Mouse (Mus musculus) forebrain, embryonic 12.5 days (tissue): Measurements from ENCODE around the gene Pih1d1. TPM values are rescaled to one million over a fixed set of nuclear protein-coding genes. Genes with fewer than 3 reads are reported as not detected.
A peak's percentile ranks its signal among the peaks of the same experiment; 100 is the strongest.

ENCODE experiments used
- ATAC-seq: fragments of 200-750 bp; cut with Nextera tagmentation; 2 replicates; pipeline ENCODE4 v1.8.0; 2017; ENCODE audit warnings: moderate TSS enrichment; ENCODE audit not compliant: low FRiP score
- H3K27ac ChIP-seq: fragments of 300-500 bp; sonication (generic); 2 replicates; pipeline ENCODE4 v1.5.1; 2016; ENCODE audit warnings: mild to moderate bottlenecking
- H3K27me3 ChIP-seq: fragments of 300-500 bp; sonication (generic); 2 replicates; pipeline ENCODE4 v1.6.1; 2016; ENCODE audit warnings: mild to moderate bottlenecking
- H3K36me3 ChIP-seq: fragments of 300-500 bp; sonication (generic); replicated peaks from 2 replicates; pipeline ENCODE4 v1.6.1; 2016; ENCODE audit warnings: mild to moderate bottlenecking
- H3K4me1 ChIP-seq: fragments of 300-500 bp; sonication (generic); 2 replicates; pipeline ENCODE4 v1.6.1; 2016
- H3K4me2 ChIP-seq: fragments of 300-500 bp; sonication (generic); 2 replicates; pipeline ENCODE4 v1.6.1; 2016; ENCODE audit warnings: mild to moderate bottlenecking, moderate library complexity
- H3K4me3 ChIP-seq: fragments of 300-500 bp; sonication (generic); replicated peaks from 2 replicates; pipeline ENCODE4 v1.5.1; 2016; ENCODE audit warnings: mild to moderate bottlenecking
- H3K9ac ChIP-seq: fragments of 300-500 bp; sonication (generic); 2 replicates; pipeline ENCODE4 v1.6.1; 2016; ENCODE audit warnings: mild to moderate bottlenecking
- H3K9me3 ChIP-seq: fragments of 300-500 bp; sonication (generic); 2 replicates; pipeline ENCODE4 v1.6.1; 2016
- WGBS: fragments of 180-500 bp; shearing (Covaris S2); methylation state at CpG from one replicate; pipeline ENCODE4 v1.1.7; 2016; 5-methylcytosine and 5-hydroxymethylcytosine counted together
- polyA plus RNA-seq: library from polyadenylated mRNA; unstranded; fragments of >200 nt; fragmentation: Nextera tagmentation; extraction: Ambion mirVana; gene quantifications from 2 replicates; pipeline ENCODE4 v1.2.1, GENCODE M21; 2016

Gene Pih1d1
- polyA plus RNA-seq, 1 experiment from 2014 or later, result 95.0 TPM

DNA sequence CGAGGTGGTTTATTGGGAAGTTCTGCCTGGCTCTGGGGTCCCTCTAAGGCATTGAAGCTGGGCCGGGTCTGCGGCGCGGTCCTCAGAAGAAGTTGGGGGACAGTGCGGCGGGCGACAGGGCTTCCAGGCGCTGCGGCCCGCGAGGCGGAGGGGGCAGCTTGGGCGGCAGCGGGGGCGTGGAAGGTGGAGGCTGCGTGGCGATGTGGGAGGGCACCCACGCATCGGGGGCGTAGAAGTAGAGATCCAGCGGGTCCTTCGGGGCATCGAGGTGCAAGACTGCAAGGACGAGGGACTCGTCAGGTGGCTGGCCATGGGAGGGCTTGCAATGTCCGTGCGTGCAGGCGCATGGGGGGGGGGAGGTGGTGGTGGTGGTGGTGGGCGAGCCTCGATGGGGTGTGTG lies 22.3 kb downstream of the Pih1d1 start:
- H3K9ac ChIP-seq, result peak overlapping the region; percentile 22; the same call in 1 of the 2 replicates
- no peaks in the 10 kb centered on the region for H3K36me3 ChIP-seq
- peaks cover 96% of the 10 kb centered on the region for H3K27me3 ChIP-seq
- no peaks in the 10 kb centered on the region for H3K9me3 ChIP-seq
- WGBS, result 1% methylated on average over 31 of the region's 31 CpGs
- peak overlapping the region; percentile 39 for H3K4me2 ChIP-seq
- ATAC-seq, result no peak
- H3K27ac ChIP-seq, result no peak overlapping the region
- H3K4me3 ChIP-seq, result peak overlapping the region; percentile 23
- H3K4me1 ChIP-seq, result peaks cover 18% of the 10 kb centered on the region

DNA sequence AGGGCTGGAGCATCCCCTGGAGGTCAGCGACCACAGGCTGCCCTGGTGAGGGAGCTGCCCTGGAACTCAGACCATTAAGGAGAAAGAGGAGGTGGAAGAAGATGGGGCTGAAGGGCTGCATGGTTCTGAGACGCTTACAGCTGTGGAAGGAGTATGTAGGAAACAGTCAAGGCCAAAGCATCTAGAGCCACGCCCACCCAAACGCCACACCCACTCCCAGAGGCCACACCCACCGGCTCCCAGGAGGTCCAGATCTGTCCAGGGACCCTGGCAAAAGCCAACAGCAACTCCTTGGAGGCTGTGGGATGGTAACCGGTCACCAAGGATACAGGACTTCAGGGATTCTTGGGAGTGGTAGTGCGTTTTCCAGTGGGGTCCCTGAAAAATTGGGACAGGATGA lies 24.4 kb downstream of the Pih1d1 start:
- ATAC-seq, result no peak
- H3K4me1 ChIP-seq, result peaks cover 31% of the 10 kb centered on the region
- no peak overlapping the region for H3K4me3 ChIP-seq
- H3K9me3 ChIP-seq, result no peaks in the 10 kb centered on the region
- H3K36me3 ChIP-seq, result no peaks in the 10 kb centered on the region
- peaks cover 98% of the 10 kb centered on the region for H3K27me3 ChIP-seq
- H3K9ac ChIP-seq, result no peak overlapping the region
- no peak overlapping the region for H3K4me2 ChIP-seq
- WGBS, result 21% methylated on average over 7 of the region's 7 CpGs
- no peak overlapping the region for H3K27ac ChIP-seq

DNA sequence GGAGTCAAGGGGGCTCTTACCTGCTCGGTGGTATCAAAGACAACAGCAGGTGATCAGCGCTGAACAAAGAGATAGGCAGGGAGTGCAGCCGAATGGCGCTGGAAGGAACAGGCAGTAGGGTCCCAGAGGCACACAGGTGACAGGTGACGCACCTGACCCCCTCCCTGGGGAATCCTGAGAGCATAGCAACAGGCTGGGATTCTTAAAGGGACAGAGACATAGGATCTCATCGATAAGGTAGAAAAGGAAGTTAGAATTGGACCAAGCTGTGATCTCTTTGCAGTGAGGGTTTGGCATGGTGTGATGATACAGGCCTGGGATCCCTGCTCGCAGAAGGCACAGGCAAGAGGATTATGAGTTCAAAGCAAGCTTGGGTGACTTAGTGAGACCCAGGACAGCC lies 25.4 kb downstream of the Pih1d1 start, which contains the start of gene Gfy:
TSS of gene Gfy (minus strand) at position 101 of the 400 bp plus-strand sequence.
- Histone ChIP-seq H3K4me3 (no peak within 1 kb of the TSS), H3K9me3 (no peaks in the 10 kb centered on the region), H3K4me2 (no peak within 1 kb of the TSS), H3K27me3 (peaks cover 100% of the 10 kb centered on the region), H3K36me3 (no peaks in the 10 kb centered on the region), H3K27ac (no peak within 1 kb of the TSS), H3K9ac (no peak within 1 kb of the TSS), H3K4me1 (peaks cover 31% of the 10 kb centered on the region)
- 22% methylated on average over 7 of the region's 7 CpGs for WGBS
- no peak for ATAC-seq

DNA sequence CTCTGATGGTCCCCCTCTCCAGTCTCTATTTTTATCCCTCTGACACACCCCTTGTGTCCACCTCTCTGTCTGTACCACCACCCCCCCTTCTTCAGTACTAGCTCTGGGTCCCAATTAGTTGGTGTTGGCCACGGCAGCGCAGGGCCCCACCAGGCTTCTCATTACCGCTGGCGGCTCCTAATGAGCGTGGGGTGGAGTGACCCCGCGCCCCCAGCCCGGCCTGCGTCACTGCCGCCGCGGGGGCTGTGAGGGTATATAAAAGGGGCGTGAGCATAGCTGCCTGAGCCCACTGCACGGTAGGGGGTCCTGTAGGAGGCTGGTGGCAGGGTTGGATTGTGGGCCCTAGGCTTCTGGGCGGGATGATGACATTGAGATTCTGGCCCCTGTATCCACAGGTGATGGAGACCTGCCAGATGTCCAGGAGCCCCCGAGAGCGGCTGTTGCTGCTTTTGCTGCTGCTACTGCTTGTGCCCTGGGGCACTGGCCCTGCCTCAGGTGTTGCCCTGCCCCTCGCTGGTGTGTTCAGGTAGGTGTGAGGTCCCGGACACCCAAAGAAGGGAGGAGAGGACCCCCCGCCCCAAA lies 26.9 kb downstream of the Pih1d1 start, which contains the start of gene Pth2:
TSS of gene Pth2 (plus strand) at position 100 of the 582 bp plus-strand sequence.
- Histone ChIP-seq H3K27ac (no peak within 1 kb of the TSS), H3K36me3 (no peaks in the 10 kb centered on the region), H3K9ac (no peak within 1 kb of the TSS), H3K9me3 (no peaks in the 10 kb centered on the region), H3K27me3 (peaks cover 100% of the 10 kb centered on the region), H3K4me2 (peak within 1 kb of the TSS; percentile 41), H3K4me1 (peaks cover 23% of the 10 kb centered on the region), H3K4me3 (peak within 1 kb of the TSS; percentile 28)
- WGBS, result 15% methylated on average over 20 of the region's 20 CpGs
- ATAC-seq, result no peak

DNA sequence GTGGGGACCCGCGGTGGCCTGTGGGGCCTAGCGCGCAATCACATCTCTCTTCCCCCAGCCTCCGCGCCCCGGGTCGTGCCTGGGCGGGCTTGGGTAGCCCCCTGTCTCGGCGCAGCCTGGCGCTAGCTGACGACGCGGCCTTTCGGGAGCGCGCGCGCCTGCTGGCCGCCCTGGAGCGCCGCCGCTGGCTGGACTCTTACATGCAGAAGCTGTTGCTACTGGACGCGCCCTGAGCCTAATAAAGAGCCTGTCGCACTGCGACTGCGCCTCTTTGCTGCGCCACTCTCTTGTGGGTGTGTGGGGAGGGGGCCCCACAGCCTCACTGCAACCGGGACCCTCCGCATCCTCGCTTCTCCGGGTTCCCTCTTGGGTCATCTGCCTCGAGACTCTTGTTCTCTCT lies 27.4 kb downstream of the Pih1d1 start:
- ATAC-seq, result no peak
- H3K36me3 ChIP-seq, result no peaks in the 10 kb centered on the region
- 4% methylated on average over 35 of the region's 35 CpGs for WGBS
- no peak overlapping the region for H3K9ac ChIP-seq
- peaks cover 98% of the 10 kb centered on the region for H3K27me3 ChIP-seq
- H3K27ac ChIP-seq, result no peak overlapping the region
- H3K9me3 ChIP-seq, result no peaks in the 10 kb centered on the region
- H3K4me1 ChIP-seq, result peaks cover 18% of the 10 kb centered on the region
- H3K4me2 ChIP-seq, result peak overlapping the region; percentile 41
- peak overlapping the region; percentile 28 for H3K4me3 ChIP-seq

DNA sequence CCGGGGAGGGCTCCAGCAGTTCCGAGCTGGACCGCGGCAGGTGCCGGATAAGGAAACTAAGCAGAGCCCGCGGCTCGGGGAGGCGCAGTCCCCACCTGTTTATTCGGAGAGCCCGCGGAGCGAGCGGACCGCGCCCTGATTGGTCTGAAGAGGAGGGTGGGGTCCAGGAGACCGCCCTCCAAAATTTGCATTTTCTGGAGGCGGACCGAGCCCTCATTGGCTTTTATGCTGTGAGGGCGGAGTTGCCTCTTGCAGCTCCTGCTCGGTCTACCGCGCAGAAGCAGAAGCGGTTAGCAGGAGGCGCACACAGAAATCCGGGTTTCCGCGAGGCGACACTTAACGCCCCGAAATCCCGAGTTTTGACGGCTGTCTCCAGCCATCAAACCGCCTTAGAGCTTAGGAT lies 28.1 kb downstream of the Pih1d1 start:
- no peak overlapping the region for H3K27ac ChIP-seq
- H3K4me2 ChIP-seq, result peak overlapping the region; percentile 41
- peaks cover 97% of the 10 kb centered on the region for H3K27me3 ChIP-seq
- H3K4me1 ChIP-seq, result peaks cover 16% of the 10 kb centered on the region
- H3K9ac ChIP-seq, result no peak overlapping the region
- peak; percentile 85 for ATAC-seq
- H3K4me3 ChIP-seq, result peak overlapping the region; percentile 28
- no peaks in the 10 kb centered on the region for H3K36me3 ChIP-seq
- H3K9me3 ChIP-seq, result no peaks in the 10 kb centered on the region
- WGBS, result under 1% methylated on average over 34 of the region's 34 CpGs

DNA sequence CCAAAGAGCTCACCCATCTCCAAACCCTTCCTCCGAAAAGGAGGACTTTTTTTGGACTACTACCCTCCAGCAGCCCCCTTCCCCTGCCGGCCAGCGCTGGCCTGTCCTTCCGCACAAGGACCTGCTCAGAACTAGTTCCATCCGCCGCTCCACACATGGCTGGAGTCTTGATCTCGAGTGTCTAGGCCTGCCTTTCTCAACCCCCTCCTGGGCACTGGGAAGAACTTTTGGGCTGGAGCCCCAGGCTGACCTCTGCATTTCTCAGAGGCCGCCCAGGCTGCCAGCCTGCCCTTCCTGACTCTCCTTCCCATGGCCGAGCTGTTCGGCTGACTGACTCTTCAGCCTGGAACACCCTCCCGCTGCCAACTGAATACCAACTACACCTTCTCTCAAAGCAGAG lies 28.5 kb downstream of the Pih1d1 start:
- ATAC-seq, result 0 out of 2 replicates have a peak, but pooled peaks have one; percentile 6
- peak overlapping the region; percentile 41 for H3K4me2 ChIP-seq

DNA sequence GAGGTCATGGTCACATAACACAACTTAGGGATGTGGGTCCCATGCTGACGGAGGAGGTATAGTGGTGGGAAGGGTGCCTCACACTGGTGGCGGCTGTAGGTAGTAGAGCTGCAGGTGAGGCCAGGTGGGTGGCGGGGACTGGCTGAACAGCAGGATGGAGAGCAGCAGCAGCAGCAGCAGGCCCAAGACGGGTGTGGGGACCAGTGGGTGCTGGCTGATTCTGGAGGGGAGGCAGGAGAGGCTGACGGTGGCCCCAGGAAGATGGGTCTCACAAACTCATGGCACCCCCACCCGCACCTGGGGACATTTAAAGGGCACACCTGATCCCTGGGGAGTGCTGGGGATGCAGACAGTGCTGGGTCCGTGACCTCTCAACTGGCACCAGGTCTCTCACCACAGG lies 29.6 kb downstream of the Pih1d1 start:
- Histone ChIP-seq H3K27me3 (peaks cover 97% of the 10 kb centered on the region), H3K4me3 (no peak overlapping the region), H3K27ac (no peak overlapping the region), H3K36me3 (no peaks in the 10 kb centered on the region), H3K9me3 (no peaks in the 10 kb centered on the region), H3K9ac (no peak overlapping the region), H3K4me2 (no peak overlapping the region), H3K4me1 (peaks cover 16% of the 10 kb centered on the region)
- WGBS, result 62% methylated on average over 7 of the region's 7 CpGs
- ATAC-seq, result no peak

More for the DNA sequence above, 28.5 kb downstream of the Pih1d1 start:
- 16% methylated on average over 11 of the region's 11 CpGs for WGBS
- no peak overlapping the region for H3K27ac ChIP-seq
- H3K9ac ChIP-seq, result no peak overlapping the region
- no peaks in the 10 kb centered on the region for H3K9me3 ChIP-seq
- H3K4me1 ChIP-seq, result peaks cover 16% of the 10 kb centered on the region
- peak overlapping the region; percentile 28 for H3K4me3 ChIP-seq
- H3K36me3 ChIP-seq, result no peaks in the 10 kb centered on the region
- peaks cover 97% of the 10 kb centered on the region for H3K27me3 ChIP-seq

DNA sequence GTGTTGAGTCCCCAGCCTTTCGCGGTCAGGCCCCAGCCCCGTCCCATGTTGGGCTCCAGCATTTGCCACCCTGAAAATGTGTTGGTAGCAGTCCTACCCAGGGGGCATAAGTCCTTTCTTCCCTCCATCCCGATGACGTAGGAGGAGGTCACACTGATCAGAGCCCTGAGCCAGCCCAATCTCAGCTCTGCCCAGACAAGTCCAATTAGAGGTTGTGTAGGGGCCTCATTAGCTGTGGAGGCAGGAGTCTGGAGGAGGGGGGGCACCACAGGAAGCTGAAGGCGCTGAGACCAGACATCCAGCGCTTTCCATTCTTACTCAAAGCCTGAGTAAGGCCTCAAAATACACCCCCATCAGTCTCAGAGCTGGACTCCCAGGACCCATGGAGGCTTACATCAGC lies 31.8 kb downstream of the Pih1d1 start:
- no peak for ATAC-seq
- H3K27me3 ChIP-seq, result peaks cover 95% of the 10 kb centered on the region
- H3K4me2 ChIP-seq, result no peak overlapping the region
- H3K4me1 ChIP-seq, result peaks cover 16% of the 10 kb centered on the region
- no peaks in the 10 kb centered on the region for H3K9me3 ChIP-seq
- no peak overlapping the region for H3K9ac ChIP-seq
- no peak overlapping the region for H3K27ac ChIP-seq
- no peaks in the 10 kb centered on the region for H3K36me3 ChIP-seq
- H3K4me3 ChIP-seq, result no peak overlapping the region
- 51% methylated on average over 7 of the region's 7 CpGs for WGBS

DNA sequence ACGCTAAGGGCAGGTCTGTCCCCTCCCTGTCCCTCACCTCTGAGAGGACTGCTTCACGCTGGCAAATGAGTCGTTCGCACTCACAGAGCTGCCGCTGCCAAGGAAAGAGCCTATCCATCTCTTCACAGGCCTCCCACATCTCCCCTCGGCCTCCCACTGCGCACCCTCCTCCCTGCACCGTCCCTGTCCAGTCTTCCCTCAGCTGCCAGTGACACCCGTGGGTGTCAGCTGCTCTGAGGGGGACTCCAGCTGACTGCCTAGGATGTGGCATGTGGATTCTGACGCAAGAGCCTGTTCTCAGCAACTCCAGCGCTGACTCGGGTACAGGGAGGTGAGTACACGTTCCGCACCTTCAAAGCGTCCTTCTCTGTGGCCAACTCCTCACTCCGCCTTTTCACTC lies 35.5 kb downstream of the Pih1d1 start:
- no peak for ATAC-seq
- Histone ChIP-seq H3K4me3 (no peak overlapping the region), H3K4me1 (peaks cover 6% of the 10 kb centered on the region; the same call in 1 of the 2 replicates), H3K36me3 (no peaks in the 10 kb centered on the region), H3K4me2 (no peak overlapping the region), H3K27ac (no peak overlapping the region), H3K9me3 (no peaks in the 10 kb centered on the region), H3K27me3 (peaks cover 71% of the 10 kb centered on the region), H3K9ac (no peak overlapping the region)
- 59% methylated on average over 16 of the region's 16 CpGs for WGBS

DNA sequence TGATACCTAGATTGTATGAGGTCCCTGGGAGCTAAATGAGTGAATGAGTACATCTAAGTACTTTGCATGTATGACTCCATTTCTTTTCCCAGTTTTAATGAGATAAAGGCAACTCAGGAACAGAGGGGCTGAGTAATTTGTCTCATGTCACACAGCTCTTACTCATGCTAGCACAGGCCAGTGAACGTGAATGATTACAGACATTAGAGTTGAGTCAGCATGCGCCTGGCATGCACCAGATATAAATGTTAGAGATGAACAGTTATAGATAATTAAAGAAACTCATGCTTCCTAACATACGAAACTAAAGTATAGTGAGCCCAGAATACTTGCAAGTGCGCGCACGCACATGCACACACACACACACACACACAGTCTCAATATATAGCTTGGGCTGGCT lies 36.1 kb downstream of the Pih1d1 start:
- ATAC-seq, result no peak
- H3K4me2 ChIP-seq, result no peak overlapping the region
- H3K4me1 ChIP-seq, result 0 out of 2 replicates have a peak, but pooled peaks cover 9% of the 10 kb centered on the region
- peaks cover 65% of the 10 kb centered on the region for H3K27me3 ChIP-seq
- no peak overlapping the region for H3K9ac ChIP-seq
- H3K9me3 ChIP-seq, result no peaks in the 10 kb centered on the region
- no peaks in the 10 kb centered on the region for H3K36me3 ChIP-seq
- H3K27ac ChIP-seq, result no peak overlapping the region
- WGBS, result 95% methylated on average over 6 of the region's 6 CpGs
- H3K4me3 ChIP-seq, result no peak overlapping the region

DNA sequence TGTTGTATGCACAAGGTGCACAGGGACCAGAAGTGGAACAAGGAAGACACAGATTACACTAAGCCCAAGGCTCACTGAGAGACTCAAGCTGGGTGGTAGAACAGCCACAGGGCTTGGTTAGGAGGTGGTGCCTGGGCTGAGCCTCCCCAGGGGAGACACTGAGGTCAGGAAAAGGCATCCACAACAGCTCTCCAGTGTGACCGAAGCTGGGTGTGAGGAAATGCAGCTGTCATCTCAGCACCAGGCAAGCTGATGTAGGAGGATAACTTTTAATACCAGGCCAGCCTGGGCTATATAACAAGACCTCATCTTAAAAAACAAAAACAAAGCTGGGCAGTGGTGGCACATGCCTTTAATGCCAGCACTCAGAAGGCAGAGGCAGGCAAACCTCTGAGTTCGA lies 37.1 kb downstream of the Pih1d1 start:
- no peak overlapping the region for H3K27ac ChIP-seq
- H3K9ac ChIP-seq, result no peak overlapping the region
- WGBS, result 90% methylated on average over 2 of the region's 2 CpGs
- H3K9me3 ChIP-seq, result no peaks in the 10 kb centered on the region
- no peaks in the 10 kb centered on the region for H3K36me3 ChIP-seq
- peaks cover 62% of the 10 kb centered on the region for H3K27me3 ChIP-seq
- no peak overlapping the region for H3K4me3 ChIP-seq
- H3K4me2 ChIP-seq, result no peak overlapping the region
- peaks cover 12% of the 10 kb centered on the region; the same call in 1 of the 2 replicates for H3K4me1 ChIP-seq
- no peak for ATAC-seq

DNA sequence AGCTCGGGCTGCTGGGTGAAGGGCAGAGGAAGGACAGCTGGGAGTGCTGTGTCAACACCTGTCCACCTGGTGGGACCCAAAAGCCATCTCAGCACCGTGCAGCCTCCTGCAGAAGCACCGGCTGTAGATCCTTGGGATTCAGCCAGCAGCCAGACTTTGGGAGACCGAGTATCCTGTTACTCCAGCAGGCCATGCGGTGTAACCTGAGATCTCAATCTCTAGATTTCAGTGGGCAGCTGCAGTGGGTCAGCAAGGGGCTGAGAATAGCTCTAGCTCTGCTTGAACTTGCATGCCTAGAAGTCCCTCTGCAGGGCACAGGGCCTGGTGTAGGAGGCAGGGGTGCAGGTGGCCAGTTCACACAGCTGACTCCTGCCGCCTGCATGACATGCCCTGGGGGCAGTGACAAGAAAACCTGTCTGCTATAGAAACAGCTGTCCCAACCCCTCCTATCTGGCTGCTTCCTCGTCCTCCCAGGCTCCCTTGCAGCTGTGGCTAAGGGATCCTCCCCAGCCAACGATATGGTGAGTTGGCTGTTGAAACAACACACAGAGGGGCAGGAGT lies 37.8 kb downstream of the Pih1d1 start:
- Histone ChIP-seq H3K9me3 (no peaks in the 10 kb centered on the region), H3K4me2 (no peak overlapping the region), H3K27me3 (peaks cover 63% of the 10 kb centered on the region), H3K27ac (no peak overlapping the region), H3K36me3 (no peaks in the 10 kb centered on the region), H3K9ac (no peak overlapping the region), H3K4me3 (no peak overlapping the region), H3K4me1 (peaks cover 12% of the 10 kb centered on the region; the same call in 1 of the 2 replicates)
- 33% methylated on average over 8 of the region's 8 CpGs for WGBS
- ATAC-seq, result no peak
